Mouse (Mus musculus) forebrain, postnatal 0 days (tissue): Measurements from ENCODE around the gene Tab2. TPM values are rescaled to one million over a fixed set of nuclear protein-coding genes. Genes with fewer than 3 reads are reported as not detected.

ENCODE experiments used
- ATAC-seq: fragments of 200-750 bp; cut with Nextera tagmentation; 2 replicates; pipeline ENCODE4 v1.8.0; 2017; ENCODE audit warnings: mild to moderate bottlenecking, moderate library complexity
- DNase-seq: peaks from one replicate; pipeline ENCODE4 v3.0.0-alpha.2; 2015
- H3K27ac ChIP-seq: fragments of 300-500 bp; sonication (generic); 2 replicates; pipeline ENCODE4 v1.5.1; 2014; ENCODE audit warnings: low read depth, mild to moderate bottlenecking, antibody characterized with exemption, low read length, moderate library complexity, mixed read lengths
- H3K27me3 ChIP-seq: fragments of 300-500 bp; sonication (generic); 2 replicates; pipeline ENCODE4 v1.6.1; 2014; ENCODE audit warnings: mild to moderate bottlenecking, low read length, mixed read lengths; ENCODE audit not compliant: insufficient read depth
- H3K36me3 ChIP-seq: fragments of 300-500 bp; sonication (generic); 2 replicates; pipeline ENCODE4 v1.6.1; 2014; ENCODE audit warnings: mild to moderate bottlenecking, moderate library complexity; ENCODE audit not compliant: insufficient read depth
- H3K4me1 ChIP-seq: fragments of 300-500 bp; sonication (generic); 2 replicates; pipeline ENCODE4 v1.6.1; 2014; ENCODE audit warnings: antibody characterized with exemption; ENCODE audit not compliant: insufficient read depth
- H3K4me2 ChIP-seq: fragments of 300-500 bp; sonication (generic); 2 replicates; pipeline ENCODE4 v1.6.1; 2014; ENCODE audit warnings: low read depth, mild to moderate bottlenecking, moderate library complexity
- H3K4me3 ChIP-seq: fragments of 300-500 bp; sonication (generic); 2 replicates; pipeline ENCODE4 v1.5.1; 2014; ENCODE audit warnings: low read depth, low read length, mixed read lengths
- H3K9ac ChIP-seq: fragments of 300-500 bp; sonication (generic); 2 replicates; pipeline ENCODE4 v1.6.1; 2014; ENCODE audit warnings: mild to moderate bottlenecking
- H3K9me3 ChIP-seq: fragments of 300-500 bp; sonication (generic); 2 replicates; pipeline ENCODE4 v1.6.1; 2016; ENCODE audit warnings: low read length
- CTCF ChIP-seq: sonication (generic); IDR thresholded peaks from 2 replicates; pipeline ENCODE4 v1.5.1; 2016; ENCODE audit warnings: antibody characterized with exemption, control low read depth, low read depth
- WGBS: fragments of 180-500 bp; shearing (Covaris S2); extraction: QIAGEN DNeasy Blood & Tissue Kit; methylation state at CpG from one replicate; pipeline ENCODE4 v1.1.7; 2014; 5-methylcytosine and 5-hydroxymethylcytosine counted together
- polyA plus RNA-seq: library from polyadenylated mRNA; unstranded; fragments of >200 nt; fragmentation: Nextera tagmentation; extraction: Ambion mirVana; gene quantifications from 2 replicates; pipeline ENCODE4 v1.2.1, GENCODE M21; 2015
- total RNA-seq: library from RNA; depleted of rRNA; stranded (reverse); fragments of >200 nt; gene quantifications from 2 replicates; pipeline ENCODE4 v1.2.3, GENCODE M21; 2014

Gene Tab2
- total and polyA plus RNA-seq, 2 experiments from 2014 or later: 9.8 to 62.4 TPM

- Histone ChIP-seq H3K4me2 (no peak overlapping the region), H3K27me3 (peaks cover 4% of the 10 kb centered on the region; the same call in 1 of the 2 replicates), H3K9me3 (no peaks in the 10 kb centered on the region), H3K36me3 (no peaks in the 10 kb centered on the region), H3K4me3 (no peak overlapping the region), H3K9ac (no peak overlapping the region), H3K4me1 (no peaks in the 10 kb centered on the region), H3K27ac (no peak overlapping the region)
- ATAC-seq (no peak), DNase-seq (no peak)
- 38% methylated on average over 8 of the region's 8 CpGs for WGBS
- TF ChIP-seq CTCF: no peak
Observed at GRCm38 (mm10) chr10:7869746-7870145, 86.3 kb downstream of the Tab2 start.

DNA sequence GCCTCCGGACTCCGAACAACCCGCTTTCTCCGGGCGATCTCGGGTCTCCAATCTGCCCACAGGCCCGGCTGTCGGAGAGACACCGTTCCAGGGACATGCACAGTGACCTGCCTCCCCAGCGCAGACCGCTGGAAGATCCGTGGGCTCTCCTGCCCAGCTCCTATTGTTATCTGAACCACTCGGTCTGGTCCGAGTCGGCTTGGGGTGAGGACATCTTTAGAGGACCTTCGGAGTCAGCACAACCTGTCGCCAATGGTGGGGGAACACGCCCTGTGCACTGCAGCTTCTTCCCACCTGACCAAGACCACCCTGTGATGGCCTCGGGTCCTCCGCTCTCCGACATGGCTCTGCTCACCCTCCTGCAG is 88.4 kb downstream of the Tab2 start:
- H3K9me3 ChIP-seq: no peaks in the 10 kb centered on the region
- no peak for TF ChIP-seq CTCF
- no peak overlapping the region for H3K27ac ChIP-seq
- peak overlapping the region; percentile 54 for H3K4me2 ChIP-seq
- peak overlapping the region; percentile 30 for H3K4me3 ChIP-seq
- peaks cover 4% of the 10 kb centered on the region; the same call in 1 of the 2 replicates for H3K27me3 ChIP-seq
- no peaks in the 10 kb centered on the region for H3K4me1 ChIP-seq
- H3K36me3 ChIP-seq: no peaks in the 10 kb centered on the region
- 23% methylated on average over 21 of the region's 21 CpGs for WGBS
- no peak for DNase-seq
- peak overlapping the region; percentile 43 for H3K9ac ChIP-seq
- 0 out of 2 replicates have a peak, but pooled peaks have one; percentile 16 for ATAC-seq

GRCm38 (mm10) chr10:7866762-7867665 is 89.0 kb downstream of the Tab2 start:
- 16% methylated on average over 49 of the region's 50 CpGs for WGBS
- Histone ChIP-seq H3K4me1 (no peaks in the 10 kb centered on the region), H3K4me2 (peak overlapping the region; percentile 54), H3K9me3 (no peaks in the 10 kb centered on the region), H3K27me3 (peaks cover 4% of the 10 kb centered on the region; the same call in 1 of the 2 replicates), H3K27ac (no peak overlapping the region), H3K36me3 (no peaks in the 10 kb centered on the region), H3K9ac (peak overlapping the region; percentile 43), H3K4me3 (peak overlapping the region; percentile 30)
- TF ChIP-seq CTCF: no peak
- ATAC-seq: 0 out of 2 replicates have a peak, but pooled peaks have one; percentile 7
- no peak for DNase-seq

DNA sequence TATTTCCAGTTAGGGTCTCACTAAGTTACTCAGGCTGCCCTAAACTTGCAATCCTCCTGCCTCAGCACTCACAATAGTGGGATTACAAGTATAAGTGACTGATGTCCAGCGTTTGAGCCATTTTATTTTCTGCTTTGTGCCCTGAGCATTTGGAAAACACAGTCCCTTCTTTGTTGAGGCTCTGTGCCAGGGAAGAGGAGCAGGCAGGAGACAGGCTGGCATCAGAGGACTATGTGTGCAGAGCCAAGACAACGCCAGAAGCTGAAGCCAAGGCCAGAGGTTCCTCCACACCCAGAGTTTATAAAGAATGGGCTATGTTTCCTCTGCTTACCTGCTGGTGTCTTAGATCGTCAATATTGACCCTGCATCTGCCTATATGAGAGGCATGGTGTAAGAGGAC is 91.2 kb downstream of the Tab2 start:
- H3K27me3 ChIP-seq: peaks cover 4% of the 10 kb centered on the region; the same call in 1 of the 2 replicates
- H3K4me3 ChIP-seq: no peak overlapping the region
- TF ChIP-seq CTCF: no peak
- no peak for ATAC-seq
- H3K9me3 ChIP-seq: no peaks in the 10 kb centered on the region
- 57% methylated on average over 3 of the region's 3 CpGs for WGBS
- H3K36me3 ChIP-seq: no peaks in the 10 kb centered on the region
- DNase-seq: no peak
- H3K4me1 ChIP-seq: no peaks in the 10 kb centered on the region
- H3K9ac ChIP-seq: no peak overlapping the region
- no peak overlapping the region for H3K4me2 ChIP-seq
- H3K27ac ChIP-seq: no peak overlapping the region

GRCm38 (mm10) chr10:7864184-7864583 is 91.8 kb downstream of the Tab2 start:
- TF ChIP-seq CTCF: no peak
- H3K27ac ChIP-seq: no peak overlapping the region
- H3K9ac ChIP-seq: no peak overlapping the region
- no peaks in the 10 kb centered on the region for H3K36me3 ChIP-seq
- no peak overlapping the region for H3K4me3 ChIP-seq
- ATAC-seq (no peak), DNase-seq (no peak)
- no peaks in the 10 kb centered on the region for H3K9me3 ChIP-seq
- H3K4me2 ChIP-seq: no peak overlapping the region
- 76% methylated on average over 6 of the region's 6 CpGs for WGBS
- H3K27me3 ChIP-seq: peaks cover 4% of the 10 kb centered on the region; the same call in 1 of the 2 replicates
- H3K4me1 ChIP-seq: no peaks in the 10 kb centered on the region

DNA sequence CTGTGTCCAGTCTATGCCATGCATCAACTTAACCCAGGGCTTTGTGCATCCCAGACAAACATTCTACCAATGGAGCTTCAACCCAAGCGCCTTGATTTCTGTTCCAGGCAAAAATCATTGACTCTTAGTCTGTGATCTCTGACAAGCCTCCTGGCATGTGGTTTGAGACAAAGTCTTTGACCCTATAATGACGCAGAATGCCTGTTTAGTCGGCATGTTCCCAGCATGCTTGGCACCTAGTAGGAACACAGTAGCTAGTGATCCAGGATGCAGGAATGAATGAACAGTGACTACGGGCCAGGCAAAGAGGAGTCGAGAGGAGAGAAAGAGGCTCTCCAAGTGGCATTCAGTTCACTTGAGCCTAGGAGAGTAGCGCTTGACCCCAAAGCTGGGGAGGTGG is 92.6 kb downstream of the Tab2 start:
- no peak for TF ChIP-seq CTCF
- no peak overlapping the region for H3K27ac ChIP-seq
- no peak overlapping the region for H3K4me3 ChIP-seq
- H3K36me3 ChIP-seq: no peaks in the 10 kb centered on the region
- no peak overlapping the region for H3K9ac ChIP-seq
- DNase-seq (no peak), ATAC-seq (no peak)
- H3K4me2 ChIP-seq: no peak overlapping the region
- 96% methylated on average over 6 of the region's 6 CpGs for WGBS
- H3K27me3 ChIP-seq: peaks cover 4% of the 10 kb centered on the region; the same call in 1 of the 2 replicates
- no peaks in the 10 kb centered on the region for H3K9me3 ChIP-seq
- H3K4me1 ChIP-seq: no peaks in the 10 kb centered on the region

- Histone ChIP-seq H3K9me3 (no peaks in the 10 kb centered on the region), H3K27me3 (no peaks in the 10 kb centered on the region), H3K9ac (no peak overlapping the region), H3K4me3 (no peak overlapping the region), H3K4me1 (no peaks in the 10 kb centered on the region), H3K27ac (no peak overlapping the region), H3K4me2 (no peak overlapping the region), H3K36me3 (no peaks in the 10 kb centered on the region)
- DNase-seq: no peak
- no peak for ATAC-seq
- WGBS: 94% methylated on average over 25 of the region's 25 CpGs
- no peak for TF ChIP-seq CTCF
Observed at GRCm38 (mm10) chr10:7861937-7862657, 93.9 kb downstream of the Tab2 start.
